Mouse (Mus musculus): ENCODE results near the gene Fbxl2. TPM values are rescaled to one million over a fixed set of nuclear protein-coding genes. Genes with fewer than 3 reads are reported as not detected.

Fbxl2 gene
- total RNA-seq, 2 experiments from 2014 or later: 0.63 to 1.4 TPM

DNA sequence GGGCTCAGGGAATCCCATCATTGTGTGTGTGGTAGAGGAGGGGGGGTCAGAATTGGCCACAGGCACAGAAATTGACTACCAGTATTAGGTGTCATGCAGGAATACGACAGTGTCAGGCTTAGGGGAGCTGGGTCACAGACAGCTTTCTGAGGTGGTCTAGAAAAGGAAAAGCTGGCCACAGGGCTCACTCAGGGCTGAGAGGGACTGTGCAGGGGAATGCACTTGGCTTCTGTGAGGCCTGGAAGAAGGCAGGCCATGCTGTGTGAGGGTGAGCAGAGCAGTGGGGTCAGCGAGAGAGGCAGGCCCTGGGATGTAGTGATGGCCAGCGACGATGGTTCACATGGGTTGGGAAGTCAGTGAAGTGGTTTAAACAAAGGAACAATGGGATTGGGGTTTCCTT is 72.1 kb downstream of the Fbxl2 start:
- DNase-seq: no peak

DNA sequence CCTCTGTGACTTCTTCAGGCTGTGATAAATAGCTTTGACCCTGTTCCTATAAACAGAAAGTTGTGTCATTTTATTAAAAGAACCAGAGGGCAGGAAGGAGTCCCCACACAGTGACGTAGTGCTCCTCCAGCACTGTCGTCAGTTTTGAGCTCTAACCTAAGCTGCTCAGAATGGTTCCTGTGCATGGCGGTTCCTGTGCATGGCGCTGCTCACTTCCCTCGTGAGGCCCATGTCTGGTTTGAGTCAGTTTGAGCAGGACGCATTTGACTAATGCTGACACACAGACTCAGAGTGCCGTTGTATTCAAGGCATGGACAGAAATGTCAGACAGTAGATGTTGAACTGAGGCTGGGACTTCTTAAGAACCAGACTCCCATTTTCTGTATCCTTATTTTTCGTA is 74.4 kb downstream of the Fbxl2 start:
- DNase-seq: no peak

DNA sequence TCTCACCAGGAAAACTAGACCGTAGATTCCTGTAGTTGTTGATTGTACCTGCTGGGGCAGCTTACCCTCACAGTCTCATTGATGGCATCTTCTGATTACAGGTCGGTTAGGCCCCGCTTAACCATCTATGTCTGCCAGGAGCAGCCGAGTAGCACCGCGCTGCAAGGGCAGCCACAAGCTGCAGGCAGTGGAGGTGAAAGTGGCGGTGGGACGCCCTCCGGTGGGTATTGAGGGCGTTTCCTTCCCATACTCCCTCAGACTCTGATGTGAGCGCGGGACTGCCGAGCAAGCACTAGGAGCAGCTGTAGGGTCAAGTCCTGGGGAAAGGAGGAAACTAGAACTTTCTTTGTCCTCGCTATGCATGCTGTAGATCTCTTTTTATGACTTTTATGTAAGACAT is 76.0 kb downstream of the Fbxl2 start:
- no peak for DNase-seq

DNA sequence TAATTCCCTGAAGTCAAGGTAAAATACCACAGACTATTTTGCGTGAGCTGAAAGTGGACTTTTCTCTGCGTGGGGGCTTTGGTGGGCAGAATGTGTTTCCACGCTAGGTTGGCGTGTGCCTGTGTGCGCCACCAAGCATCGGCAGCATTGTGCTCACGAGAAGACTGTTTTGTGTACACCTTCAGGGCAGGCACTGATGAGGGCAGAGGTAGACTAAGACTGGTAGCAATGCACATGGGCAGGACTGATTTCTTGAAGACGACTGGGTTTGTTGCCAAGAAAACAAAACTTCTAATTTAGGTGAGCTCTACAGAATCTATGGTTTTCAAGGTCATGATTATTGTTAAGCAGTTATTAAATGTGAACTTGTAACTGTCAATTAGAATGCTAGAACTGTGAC is 76.6 kb downstream of the Fbxl2 start:
- no peak for DNase-seq

DNA sequence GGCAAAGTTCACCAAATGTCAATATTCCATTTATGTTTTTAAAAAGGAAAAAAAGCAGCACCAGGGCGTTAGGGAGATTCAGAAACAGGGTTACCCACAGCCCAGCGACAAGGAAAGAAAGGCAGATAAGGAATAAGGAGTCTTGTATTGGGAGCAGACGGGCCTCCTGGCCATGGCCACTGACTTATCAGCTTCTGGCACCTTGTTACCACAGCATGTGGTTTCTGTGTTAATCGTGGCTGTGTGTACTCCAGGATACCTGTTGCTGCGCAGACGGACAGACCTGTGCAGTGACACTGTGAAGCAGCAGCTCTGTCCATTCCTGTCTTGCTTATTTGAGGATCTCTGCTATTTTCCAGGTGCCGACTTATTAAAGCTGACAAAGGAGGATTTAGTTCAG is 77.0 kb downstream of the Fbxl2 start:
- no peak for DNase-seq

DNA sequence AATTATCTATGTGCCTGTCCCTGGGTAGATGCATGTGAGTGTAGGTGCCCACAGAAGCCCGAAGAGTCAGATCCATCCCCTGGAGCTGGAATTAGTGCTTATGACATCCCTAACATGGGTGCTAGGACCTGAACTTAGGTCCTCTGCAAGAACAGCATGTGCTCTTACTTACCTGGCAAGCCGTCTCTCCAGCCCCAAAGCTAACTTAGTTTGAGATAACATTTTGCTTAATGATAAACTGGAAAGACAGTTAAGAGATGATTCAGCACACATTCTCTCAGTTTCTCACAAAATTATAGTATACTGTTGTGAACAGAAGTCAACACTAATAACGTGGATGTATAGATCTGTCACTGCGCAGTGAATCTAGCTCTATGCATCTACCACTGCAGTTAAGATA is 79.2 kb downstream of the Fbxl2 start:
- no peak for DNase-seq

DNA sequence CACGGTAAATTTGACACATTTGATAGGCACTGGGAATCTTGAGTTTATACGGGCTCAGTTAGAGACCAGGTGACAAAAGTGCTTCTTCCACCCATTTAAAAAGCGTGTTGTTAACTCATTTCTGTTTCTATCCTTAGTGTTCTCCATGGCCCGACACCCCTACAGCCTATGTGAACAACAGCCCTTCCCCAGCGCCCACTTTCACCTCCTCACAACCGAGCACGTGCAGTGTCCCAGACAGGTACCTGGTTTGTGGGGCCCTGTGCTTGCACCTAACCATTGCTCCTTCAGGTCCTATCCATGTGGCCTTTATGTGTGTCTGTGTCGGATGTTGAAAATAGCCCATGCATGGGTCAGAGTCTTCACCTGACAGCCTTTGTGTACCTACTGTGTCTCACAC is 81.6 kb downstream of the Fbxl2 start:
- no peak for DNase-seq

DNA sequence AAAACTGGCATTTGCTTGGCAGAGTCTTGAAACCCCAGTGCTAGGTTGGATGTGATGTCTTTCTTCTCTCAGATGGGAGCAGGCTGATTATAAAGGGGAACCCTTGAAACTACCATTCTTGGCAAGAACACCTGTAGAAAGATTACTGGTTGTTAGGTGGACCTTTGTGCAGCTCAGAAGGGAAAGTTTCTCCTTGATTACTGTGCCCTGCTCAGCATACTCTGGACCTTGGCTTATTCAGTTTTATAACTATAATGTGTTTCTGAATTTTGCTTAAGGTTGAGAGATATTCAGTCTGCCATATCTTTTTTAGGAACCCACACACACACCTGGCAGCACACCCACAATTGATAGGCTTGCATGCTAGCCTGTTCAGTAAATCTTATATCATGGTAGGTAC is 82.3 kb downstream of the Fbxl2 start:
- DNase-seq: no peak

DNA sequence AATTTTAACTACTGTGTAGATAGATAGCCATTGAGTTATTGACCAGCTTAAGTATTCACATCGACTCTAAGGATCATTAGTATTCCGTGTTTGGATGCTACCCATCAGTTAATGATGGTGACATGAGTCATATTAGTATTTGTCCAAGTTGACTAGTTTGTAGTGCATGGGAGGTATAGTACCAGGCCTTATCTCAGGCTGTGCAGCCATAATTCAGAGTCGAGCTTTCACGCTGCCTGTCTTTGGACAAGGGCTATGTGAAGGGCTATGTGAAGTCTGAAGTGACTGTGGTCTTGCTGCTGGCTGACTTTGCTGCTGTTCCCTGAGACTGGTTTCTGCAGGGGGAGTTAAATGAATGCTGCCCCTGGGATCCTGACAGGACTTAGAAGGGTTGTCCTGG is 88.2 kb downstream of the Fbxl2 start:
- no peak for DNase-seq

DNA sequence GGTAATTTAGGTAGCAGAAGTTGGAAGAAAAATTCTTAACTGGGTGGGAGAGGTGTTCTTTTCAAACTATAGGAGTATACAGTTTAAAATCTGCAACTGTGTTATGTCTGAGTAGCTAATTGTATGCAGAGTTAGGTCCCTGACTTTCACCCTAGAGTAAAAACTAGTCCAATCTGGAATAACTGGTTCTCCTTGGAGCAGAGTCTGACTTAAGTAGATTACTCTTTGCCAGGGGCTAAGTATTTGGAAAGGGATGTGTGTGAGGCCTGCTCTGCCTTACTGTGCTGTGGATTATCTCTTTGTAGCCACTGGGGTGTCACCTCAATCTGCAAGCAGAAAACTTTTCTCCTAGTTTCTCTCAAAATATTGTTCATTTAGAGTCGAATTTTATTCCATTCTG is 98.8 kb downstream of the Fbxl2 start:
- DNase-seq: no peak

DNA sequence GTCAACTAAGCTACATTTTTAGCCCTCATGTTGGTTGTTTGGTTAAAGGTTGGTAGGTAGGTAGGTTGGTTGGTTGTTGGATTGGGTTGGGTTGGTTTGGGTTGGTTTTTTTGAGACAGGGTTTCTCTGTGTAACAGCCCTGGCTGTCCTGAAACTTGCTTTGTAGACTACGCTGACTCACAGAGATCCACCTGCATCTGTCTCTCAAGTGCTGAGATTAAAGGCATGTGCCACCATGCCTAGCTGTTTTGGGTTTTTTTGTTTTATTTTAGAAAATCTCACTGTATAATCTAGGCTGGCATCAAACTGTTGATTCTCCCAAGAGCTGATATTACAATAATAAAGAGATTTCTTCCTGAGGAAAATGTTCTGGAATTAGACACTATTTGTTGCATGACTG is 102.6 kb downstream of the Fbxl2 start:
- DNase-seq: no peak

DNA sequence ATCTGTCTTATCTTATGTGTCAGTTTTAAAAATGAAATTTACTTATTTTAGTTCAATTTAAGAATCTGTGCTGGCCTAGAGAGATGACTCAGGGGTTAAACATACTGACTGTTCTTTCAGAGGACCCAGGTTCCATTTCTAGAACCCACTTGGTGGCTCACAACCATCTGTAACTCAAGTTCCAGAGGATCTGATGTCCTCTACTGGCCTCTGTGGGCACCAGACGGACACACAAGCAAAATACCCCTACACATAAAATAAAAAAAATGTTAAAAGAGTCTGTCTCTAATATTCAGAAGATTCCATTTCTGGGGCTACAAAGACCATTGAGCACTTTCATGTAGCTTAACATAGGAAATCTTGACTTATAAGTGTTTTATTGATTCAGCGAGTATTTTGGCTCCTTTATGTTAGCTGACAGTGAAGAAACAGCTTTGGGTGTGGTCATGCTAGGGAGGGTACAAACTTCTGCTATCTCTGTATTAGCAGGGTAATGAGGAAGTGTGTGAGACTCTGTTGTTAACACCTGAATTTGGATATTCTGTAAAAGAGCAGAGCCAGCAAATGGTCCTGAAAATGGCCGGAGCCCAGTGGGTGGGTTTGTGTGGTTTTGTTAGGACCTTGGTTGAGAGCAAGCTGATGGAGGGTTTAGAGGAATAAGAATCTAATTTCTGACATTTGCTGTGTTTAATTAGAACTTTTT is 104.7 kb downstream of the Fbxl2 start:
- DNase-seq: no peak

DNA sequence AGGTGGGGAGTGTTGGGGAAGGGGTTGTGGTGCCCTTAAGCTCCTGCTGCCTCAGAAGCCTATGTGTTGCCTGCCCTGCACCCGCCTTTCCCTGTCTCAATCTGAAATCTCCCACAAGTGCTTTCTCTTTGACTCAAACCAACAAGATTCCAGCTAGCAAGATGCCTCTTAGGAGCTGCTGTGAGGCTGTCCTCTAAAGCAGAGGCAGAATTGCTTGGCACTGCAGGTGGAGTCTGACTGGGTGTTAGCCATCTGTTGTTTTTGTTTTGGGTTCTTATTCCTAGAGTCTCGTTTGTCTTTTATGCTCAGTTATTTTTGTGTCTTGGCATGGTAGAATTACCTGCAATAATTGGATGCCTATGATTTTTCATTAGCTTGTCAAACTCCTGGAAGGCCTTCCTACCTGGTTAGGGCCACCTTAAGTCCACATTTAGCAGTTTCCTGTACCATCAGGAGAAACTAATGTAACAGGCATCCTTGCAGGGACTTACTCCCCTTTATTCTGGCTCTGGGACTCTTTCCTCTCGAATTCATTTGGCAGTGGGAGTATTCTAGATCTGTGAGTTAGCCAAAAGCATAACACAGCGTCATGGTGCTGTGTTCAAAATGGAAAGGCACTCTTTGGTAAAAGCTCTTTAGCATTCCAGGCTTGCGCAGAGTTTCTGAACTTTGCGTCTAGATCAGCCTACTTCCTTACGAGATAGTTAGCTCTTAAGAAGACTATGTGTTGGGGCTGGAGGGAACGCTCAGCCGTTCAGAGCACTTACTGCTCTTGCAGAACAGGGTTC is 106.7 kb downstream of the Fbxl2 start:
- no peak for DNase-seq

DNA sequence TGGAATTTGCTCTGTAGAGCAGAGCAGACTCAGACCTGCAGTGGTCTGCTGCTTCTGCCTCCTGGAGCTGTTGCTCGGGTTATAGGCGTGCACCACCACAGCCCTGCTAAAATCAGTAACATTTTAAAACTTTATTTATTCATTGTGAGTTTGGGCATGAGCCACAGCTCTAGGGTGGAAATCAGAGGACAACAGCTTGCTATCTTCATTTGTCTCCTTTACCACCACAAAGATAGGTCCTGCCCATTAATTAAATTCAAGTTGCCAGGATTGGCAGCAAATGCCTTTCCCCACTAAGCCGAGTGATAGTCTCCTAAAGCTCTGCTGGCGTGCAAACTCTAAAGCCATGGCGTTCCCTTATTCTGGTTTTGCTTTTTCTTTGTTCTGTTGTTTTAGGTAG is 110.4 kb downstream of the Fbxl2 start:
- DNase-seq: no peak

DNA sequence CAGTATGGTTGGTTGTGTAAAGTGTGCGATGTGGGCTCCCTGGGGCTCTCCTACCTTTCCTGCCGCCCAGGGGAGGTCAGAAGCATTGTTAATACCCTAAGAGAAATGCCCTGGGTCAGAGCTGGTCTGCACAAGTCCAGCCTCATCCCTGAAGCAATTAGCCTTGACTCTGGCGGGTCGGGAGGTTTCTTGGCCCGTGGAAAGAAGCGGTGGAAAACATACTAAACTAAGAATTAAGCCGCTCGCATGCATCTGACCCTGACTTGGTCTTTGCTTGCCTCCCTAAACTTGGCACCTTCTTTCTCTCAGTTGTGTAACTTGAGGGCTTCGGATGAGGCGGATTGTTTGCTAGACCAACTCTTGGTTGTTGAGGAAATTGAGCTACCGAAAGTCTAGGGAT is 113.5 kb downstream of the Fbxl2 start:
- peak; percentile 17 to 30 for DNase-seq

DNA sequence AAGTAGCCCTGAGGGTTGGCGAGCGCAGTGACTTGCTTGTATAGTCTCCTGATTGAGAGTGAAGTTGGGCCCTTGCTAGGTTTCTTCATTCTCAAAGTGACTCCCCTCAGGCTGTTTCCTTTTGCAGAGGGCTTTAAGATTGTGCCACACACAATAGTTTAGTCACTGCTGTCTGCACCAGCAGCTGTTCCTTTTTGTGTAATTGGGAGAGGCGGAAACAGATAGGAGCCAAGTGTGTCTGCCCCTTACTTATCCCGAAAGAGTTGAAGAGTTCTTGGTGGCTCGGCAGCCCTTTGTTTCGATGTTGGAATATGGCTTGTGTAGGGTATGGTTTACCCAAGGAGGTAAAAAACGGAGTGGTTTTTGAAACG is 113.9 kb downstream of the Fbxl2 start:
- peak in 1 of 2 experiments; percentile 8 for DNase-seq

DNA sequence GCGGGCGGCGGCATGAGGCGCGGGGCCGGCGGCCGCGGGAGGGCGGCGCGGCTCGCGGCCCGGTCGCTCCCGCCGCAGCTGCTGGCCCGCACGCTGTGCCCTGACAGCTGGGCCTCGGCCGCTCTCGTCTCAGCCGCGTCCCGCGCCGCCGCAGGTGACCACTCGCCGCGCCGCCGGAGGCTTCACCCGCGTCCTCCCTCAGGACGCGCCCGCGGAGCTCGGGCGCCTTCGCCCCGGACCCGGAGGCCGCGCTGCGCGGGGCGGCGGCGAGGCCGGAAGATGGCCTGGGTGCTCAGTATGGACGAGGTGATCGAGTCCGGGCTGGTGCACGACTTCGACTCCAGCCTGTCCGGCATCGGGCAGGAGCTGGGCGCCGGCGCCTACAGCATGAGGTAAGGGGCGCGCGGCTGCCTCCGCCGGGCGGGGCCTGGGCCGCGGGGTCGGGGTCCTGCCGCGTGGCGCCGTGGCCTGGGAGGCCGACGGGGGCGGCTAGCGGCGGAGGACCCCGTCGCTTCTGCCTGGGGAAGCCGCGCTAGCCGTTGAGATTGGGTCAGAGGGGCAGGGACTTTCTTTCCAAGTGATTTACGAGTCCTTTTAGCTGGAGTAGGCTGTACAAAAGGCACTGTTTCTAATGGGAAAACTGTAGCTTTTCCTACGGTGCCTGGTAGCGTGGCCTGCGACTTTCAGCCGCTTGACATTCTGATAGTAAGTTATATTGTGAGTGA is 114.5 kb downstream of the Fbxl2 start:
- peak; percentile 32 to 52 for DNase-seq

DNA sequence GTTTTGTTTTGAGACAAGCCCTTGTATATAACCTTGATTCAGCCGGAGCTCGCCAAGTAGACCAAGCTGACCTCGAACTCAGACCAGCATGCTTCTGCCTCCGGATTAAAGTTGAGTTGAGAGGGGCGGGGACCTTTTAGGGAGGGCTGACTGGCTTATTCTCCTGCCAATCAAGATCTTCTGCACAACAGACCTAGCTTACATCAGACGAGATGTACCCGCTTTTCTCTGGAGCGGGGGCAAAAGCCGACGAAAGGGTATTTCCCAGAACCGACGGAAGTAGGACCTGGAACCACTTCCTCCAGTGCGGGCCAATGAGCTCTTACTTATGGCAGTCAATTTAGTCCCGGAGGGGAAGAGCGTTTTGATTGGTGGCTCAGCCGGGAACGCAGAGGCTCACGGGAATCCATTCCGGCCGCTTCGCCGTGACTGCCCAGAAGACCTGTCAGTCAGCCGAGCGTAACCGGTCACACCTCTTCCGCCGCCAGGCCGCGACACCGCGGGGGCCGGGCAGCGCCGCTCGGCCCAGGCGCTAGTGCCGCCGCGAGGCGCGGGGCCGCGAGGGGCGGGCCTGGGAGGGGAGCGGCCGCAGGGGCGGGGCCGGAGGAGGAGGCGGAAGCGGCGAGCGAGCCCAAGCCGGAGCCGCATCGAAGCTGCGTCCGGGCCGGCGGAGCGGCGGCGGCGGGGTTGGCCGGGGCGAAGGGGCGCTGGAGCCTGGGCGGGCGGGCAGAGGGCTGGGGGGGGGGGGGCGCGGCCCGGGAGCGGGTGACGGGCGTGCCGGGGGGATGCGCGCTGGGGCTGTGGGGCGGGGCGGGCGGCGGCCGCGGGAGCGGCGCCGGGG is 115.2 kb downstream of the Fbxl2 start, which contains the start of gene Ubp1:
Ubp1 (plus strand) TSS at position 401 of the 841 bp plus-strand sequence.
- peak; percentile 97 for DNase-seq

DNA sequence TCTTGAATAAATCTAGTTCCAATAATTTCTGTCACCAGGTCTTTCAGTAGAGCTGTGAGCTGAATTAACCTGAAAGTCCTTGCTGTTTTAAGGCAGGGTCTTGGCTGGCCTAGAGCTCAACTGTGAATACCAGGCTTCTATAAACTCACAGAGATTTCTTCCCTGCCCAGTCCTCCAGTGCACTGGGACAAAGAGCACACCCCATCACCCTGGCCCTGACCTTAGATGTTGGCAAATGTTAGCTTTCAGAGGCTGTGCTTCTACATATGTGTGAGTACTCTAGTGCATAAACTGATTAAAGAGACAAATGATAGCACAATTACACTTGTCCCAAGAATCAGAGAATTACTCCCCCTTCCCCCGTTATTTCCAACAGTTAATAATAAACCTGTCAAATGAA is 116.3 kb downstream of the Fbxl2 start:
- peak; percentile 16 to 26 for DNase-seq

DNA sequence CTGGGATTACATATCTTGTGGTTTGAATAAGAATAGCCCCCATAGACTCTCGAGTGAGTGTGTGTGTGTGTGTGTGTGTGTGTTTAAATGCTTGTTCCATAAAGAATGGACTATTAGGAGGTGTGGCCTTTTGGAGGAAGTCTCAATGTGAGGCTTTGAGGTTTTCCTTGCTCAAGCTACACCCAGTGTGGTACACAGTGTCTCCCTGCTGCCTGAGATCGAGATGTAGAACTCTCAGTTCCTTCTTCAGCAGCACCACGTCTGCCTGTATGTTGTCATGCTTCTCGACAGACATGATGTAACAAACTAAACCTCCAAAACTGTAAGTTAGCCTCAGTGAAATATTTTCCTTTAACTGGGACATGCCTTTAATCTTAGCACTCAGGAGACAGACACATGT is 117.4 kb downstream of the Fbxl2 start:
- DNase-seq: no peak

DNA sequence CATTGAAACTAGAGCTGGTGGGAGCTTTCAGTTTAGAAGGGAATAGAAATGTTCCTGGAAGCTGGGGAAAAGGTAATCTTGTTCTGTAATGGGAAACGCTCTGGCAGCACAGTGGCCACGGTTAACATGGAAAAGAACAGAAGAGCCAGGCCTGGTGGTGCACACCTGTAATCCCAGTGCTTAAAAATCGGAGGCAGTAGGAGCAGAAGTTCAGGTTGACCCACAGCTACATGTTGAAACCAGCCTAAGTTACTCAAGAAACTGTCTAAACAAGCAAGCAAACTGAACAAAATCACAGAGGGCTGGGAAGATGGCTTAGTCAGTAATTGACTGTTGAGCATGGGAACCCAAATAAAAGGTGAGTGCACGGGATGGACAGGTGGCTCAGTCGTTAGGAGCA is 121.1 kb downstream of the Fbxl2 start:
- DNase-seq: no peak

DNA sequence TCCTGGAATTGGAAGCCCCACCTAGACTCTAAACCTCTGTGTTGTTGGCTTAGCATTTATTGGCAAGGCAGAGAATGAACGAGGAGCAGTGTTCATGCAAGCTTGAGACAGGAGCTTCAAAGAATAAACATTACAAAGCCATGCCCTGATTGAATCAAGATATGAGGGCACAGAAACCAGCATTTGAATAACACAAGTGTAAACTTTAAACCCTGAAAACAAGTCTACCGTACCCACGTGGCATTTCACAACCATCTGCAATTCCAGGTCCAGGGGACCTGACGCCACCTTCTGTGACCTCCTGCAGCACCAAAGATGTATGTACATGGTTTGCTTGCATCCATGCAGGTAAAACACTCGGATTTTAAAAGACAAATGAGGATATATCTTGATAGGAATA is 123.3 kb downstream of the Fbxl2 start:
- DNase-seq: no peak
